Mouse (Mus musculus) hindbrain, embryonic 14.5 days (tissue): ENCODE measurements at regions not wholly inside any gene's neighbourhood (a gene's known extent, or its start where the extent isn't known, plus 50 kb on each side); places are given as distances from the start of the nearest gene placed in this dataset.

Source experiments
- ATAC-seq: fragments of 200-750 bp; cut with Nextera tagmentation; 2 replicates; pipeline ENCODE4 v1.8.0; 2017; ENCODE audit warnings: moderate number of reproducible peaks, mild to moderate bottlenecking, moderate TSS enrichment, moderate library complexity; ENCODE audit not compliant: low FRiP score
- DNase-seq: peaks from one replicate; pipeline ENCODE4 v3.0.0-alpha.2; 2015; ENCODE audit warnings: low spot score
- H3K27ac ChIP-seq: fragments of 300-500 bp; sonication (generic); 2 replicates; pipeline ENCODE4 v1.5.1; 2014; ENCODE audit warnings: mild to moderate bottlenecking, moderate library complexity
- H3K27me3 ChIP-seq: fragments of 300-500 bp; sonication (generic); 2 replicates; pipeline ENCODE4 v1.6.1; 2014; ENCODE audit warnings: mild to moderate bottlenecking, low read length, mixed read lengths; ENCODE audit not compliant: control insufficient read depth, insufficient read depth
- H3K36me3 ChIP-seq: fragments of 300-500 bp; sonication (generic); replicated peaks from 2 replicates; pipeline ENCODE4 v1.6.1; 2014; ENCODE audit not compliant: control insufficient read depth, insufficient read depth
- H3K4me1 ChIP-seq: fragments of 300-500 bp; sonication (generic); replicated peaks from 2 replicates; pipeline ENCODE4 v1.6.1; 2014; ENCODE audit warnings: antibody characterized with exemption, low read length, mixed read lengths; ENCODE audit not compliant: control insufficient read depth, insufficient read depth
- H3K4me2 ChIP-seq: fragments of 300-500 bp; sonication (generic); replicated peaks from 2 replicates; pipeline ENCODE4 v1.6.1; 2014; ENCODE audit warnings: mild to moderate bottlenecking, moderate library complexity
- H3K4me3 ChIP-seq: fragments of 300-500 bp; sonication (generic); replicated peaks from 2 replicates; pipeline ENCODE4 v1.5.1; 2014; ENCODE audit warnings: mild to moderate bottlenecking, low read length
- H3K9ac ChIP-seq: fragments of 300-500 bp; sonication (generic); 2 replicates; pipeline ENCODE4 v1.6.1; 2014
- H3K9me3 ChIP-seq: fragments of 300-500 bp; sonication (generic); 2 replicates; pipeline ENCODE4 v1.6.1; 2016; ENCODE audit warnings: low read length; ENCODE audit not compliant: control insufficient read depth
- WGBS: fragments of 180-500 bp; shearing (Covaris S2); extraction: QIAGEN DNeasy Blood & Tissue Kit; methylation state at CpG from one replicate; pipeline ENCODE4 v1.1.7; 2014; 5-methylcytosine and 5-hydroxymethylcytosine counted together

DNA sequence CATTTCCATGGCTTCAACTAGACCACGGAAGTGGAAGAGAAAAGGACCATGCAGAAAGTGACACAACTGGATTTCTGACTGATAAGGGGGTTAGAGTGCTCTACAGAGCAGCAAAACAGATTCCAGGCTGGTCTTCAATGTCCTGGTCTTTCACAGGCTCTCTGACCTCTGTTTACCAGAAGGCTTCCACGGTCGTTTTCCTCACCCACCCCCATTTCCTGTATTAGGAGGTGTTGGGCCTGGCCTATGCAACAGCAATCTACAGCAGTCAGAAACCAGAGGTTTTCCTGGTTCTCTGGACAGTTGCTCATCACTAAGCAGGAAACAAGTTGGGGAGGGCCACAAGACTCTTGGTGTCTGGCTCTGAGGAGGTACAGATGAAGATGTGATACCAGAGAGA is 148.1 kb upstream of the Cited2 start:
- H3K4me2 ChIP-seq, result no peak overlapping the region
- no peak overlapping the region for H3K9ac ChIP-seq
- no peaks in the 10 kb centered on the region for H3K9me3 ChIP-seq
- DNase-seq (no peak), ATAC-seq (no peak)
- H3K27ac ChIP-seq, result no peak overlapping the region
- no peak overlapping the region for H3K4me3 ChIP-seq
- WGBS, result 76% methylated on average over 3 of the region's 3 CpGs
- no peaks in the 10 kb centered on the region for H3K27me3 ChIP-seq
- H3K36me3 ChIP-seq, result no peaks in the 10 kb centered on the region
- no peaks in the 10 kb centered on the region for H3K4me1 ChIP-seq

DNA sequence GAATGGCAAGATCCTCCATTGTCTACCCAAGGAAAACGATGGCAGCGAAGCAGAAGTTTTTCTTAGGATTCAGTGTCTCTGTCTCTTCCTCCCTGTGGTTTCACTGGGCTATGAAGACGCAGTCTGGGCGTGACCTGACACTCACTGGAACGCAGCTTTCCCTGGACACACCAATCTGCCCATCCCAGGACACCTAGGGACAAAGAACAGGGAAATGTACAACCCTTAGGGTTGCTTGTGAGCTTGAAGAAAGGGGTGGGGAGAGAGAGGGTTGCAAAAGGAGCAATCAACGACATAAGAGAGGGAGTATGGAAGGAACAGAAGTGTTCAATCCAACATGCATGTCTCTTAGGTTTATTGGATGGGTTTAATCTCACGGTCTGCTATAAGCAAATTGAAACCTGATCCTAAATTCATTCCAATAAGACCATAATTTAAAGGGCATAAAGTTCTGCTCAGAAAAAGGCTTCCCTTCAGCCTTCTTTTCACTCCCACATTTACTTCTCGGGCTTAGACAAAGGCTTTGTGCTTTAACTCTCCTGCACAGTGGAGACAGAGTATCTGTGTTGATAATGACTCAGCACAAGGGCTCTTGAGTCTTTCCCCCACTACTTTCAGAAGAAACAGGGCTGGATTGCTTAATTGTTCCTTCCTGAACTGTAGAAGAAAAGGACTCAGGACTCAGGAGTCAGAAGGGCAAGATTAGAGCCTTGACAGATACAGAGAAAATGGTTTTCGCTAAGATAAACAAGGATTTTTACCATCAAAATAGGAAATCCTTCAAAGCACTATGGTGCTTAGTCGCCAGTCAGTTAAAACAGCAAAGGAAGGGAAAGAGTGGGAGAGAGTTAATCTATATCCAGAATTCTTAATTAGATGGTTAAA is 147.3 kb upstream of the Cited2 start:
- H3K27me3 ChIP-seq, result no peaks in the 10 kb centered on the region
- H3K9me3 ChIP-seq, result no peaks in the 10 kb centered on the region
- DNase-seq (no peak), ATAC-seq (no peak)
- no peaks in the 10 kb centered on the region for H3K36me3 ChIP-seq
- H3K4me3 ChIP-seq, result no peak overlapping the region
- H3K4me1 ChIP-seq, result no peaks in the 10 kb centered on the region
- WGBS, result 59% methylated on average over 10 of the region's 10 CpGs
- no peak overlapping the region for H3K9ac ChIP-seq
- no peak overlapping the region for H3K27ac ChIP-seq
- no peak overlapping the region for H3K4me2 ChIP-seq

DNA sequence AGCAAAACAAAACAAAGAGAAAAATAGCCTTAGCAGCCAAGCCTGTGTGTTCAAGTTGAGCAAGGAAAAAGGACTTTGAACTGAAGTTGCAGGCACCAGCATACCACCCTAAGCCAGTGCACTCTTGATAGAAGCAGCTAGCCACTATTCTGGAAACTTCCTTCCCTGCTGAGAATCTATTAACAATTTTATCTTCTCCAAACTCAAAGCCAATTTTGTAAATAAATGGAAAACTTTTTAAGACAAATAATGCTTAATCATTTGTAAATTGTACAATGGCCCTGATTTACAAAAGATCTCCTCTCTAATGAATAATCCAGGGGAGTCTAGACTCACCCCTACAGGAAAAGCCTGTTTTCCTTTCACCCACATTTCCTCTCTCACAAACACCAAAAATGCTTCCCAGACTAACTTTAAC is 146.7 kb upstream of the Cited2 start:
- H3K4me2 ChIP-seq, result no peak overlapping the region
- H3K27ac ChIP-seq, result no peak overlapping the region
- no peaks in the 10 kb centered on the region for H3K27me3 ChIP-seq
- ATAC-seq (no peak), DNase-seq (no peak)
- no peaks in the 10 kb centered on the region for H3K9me3 ChIP-seq
- H3K36me3 ChIP-seq, result no peaks in the 10 kb centered on the region
- H3K4me1 ChIP-seq, result no peaks in the 10 kb centered on the region
- H3K9ac ChIP-seq, result no peak overlapping the region
- H3K4me3 ChIP-seq, result no peak overlapping the region

DNA sequence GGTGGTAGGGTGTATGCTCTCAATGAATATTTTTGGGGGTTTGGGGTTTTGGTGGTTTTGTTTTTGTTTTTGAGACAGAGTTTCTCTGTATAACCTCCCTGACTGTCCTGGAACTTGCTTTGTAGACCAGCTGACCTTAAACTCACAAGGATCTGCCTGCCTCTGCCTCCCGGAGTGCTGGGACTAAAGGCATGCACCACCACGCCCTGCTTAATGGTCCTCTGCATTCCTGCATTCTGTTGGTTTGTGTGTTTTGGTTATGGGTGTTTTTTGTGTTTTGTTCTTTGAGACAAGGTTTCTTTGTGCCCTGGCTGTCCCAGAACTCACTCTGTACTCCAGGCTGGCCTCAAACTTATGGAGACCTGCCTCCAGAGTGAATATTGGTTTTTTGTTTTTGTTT is 143.6 kb upstream of the Cited2 start:
- DNase-seq (no peak), ATAC-seq (no peak)
- Histone ChIP-seq H3K9me3 (no peaks in the 10 kb centered on the region), H3K27ac (no peak overlapping the region), H3K27me3 (no peaks in the 10 kb centered on the region), H3K4me1 (no peaks in the 10 kb centered on the region), H3K36me3 (no peaks in the 10 kb centered on the region), H3K4me3 (no peak overlapping the region), H3K9ac (no peak overlapping the region), H3K4me2 (no peak overlapping the region)
- WGBS, result 78% methylated on average over 2 of the region's 2 CpGs

DNA sequence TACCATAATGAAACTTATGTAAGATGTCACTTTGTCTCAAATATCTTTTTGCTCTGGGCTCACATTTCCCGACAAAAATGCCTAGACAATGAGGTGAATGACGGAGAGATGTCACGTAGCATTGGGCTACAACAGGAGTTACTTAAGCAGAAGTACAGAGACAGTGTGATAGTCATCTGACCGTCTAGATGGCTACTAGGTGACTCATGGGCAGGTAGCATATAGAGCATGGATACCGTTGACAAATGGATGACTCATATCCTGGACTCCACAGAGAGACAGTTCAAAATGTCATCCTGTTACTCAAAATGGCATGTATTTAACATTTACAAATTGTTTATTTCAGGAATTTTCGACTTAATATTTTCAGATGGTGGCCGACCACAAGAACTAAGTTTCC is 138.2 kb upstream of the Cited2 start:
- 94% methylated on average over 7 of the region's 7 CpGs for WGBS
- no peaks in the 10 kb centered on the region for H3K4me1 ChIP-seq
- no peak for ATAC-seq

DNA sequence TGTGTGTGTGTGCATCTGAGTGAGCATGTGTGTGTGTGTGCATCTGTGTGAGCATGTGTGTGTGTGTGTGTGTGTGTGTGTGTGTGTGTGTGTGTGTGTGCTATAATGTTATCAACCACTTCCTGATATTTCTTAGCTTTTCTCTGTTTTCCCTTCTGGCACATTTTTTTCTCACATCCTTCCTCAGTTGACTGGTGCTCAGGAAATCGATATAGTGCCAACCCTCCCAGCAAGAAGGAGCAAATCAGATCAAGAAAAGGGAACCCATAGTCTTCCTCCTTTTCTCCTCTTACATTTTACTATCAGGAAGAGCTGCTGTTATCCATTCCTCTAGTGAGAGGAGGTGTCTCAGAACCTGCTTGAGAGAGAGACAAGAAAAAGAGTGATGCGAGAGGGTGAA is 136.1 kb upstream of the Cited2 start:
- ATAC-seq (no peak), DNase-seq (no peak)
- 94% methylated on average over 2 of the region's 2 CpGs for WGBS
- Histone ChIP-seq H3K9ac (no peak overlapping the region), H3K4me1 (no peaks in the 10 kb centered on the region), H3K4me2 (no peak overlapping the region), H3K27me3 (no peaks in the 10 kb centered on the region), H3K9me3 (no peaks in the 10 kb centered on the region), H3K4me3 (no peak overlapping the region), H3K27ac (no peak overlapping the region), H3K36me3 (no peaks in the 10 kb centered on the region)

More for the DNA sequence above, 138.2 kb upstream of the Cited2 start:
- Histone ChIP-seq H3K27me3 (no peaks in the 10 kb centered on the region), H3K27ac (no peak overlapping the region), H3K4me3 (no peak overlapping the region), H3K9me3 (no peaks in the 10 kb centered on the region), H3K4me2 (no peak overlapping the region), H3K9ac (no peak overlapping the region), H3K36me3 (no peaks in the 10 kb centered on the region)
- no peak for DNase-seq

DNA sequence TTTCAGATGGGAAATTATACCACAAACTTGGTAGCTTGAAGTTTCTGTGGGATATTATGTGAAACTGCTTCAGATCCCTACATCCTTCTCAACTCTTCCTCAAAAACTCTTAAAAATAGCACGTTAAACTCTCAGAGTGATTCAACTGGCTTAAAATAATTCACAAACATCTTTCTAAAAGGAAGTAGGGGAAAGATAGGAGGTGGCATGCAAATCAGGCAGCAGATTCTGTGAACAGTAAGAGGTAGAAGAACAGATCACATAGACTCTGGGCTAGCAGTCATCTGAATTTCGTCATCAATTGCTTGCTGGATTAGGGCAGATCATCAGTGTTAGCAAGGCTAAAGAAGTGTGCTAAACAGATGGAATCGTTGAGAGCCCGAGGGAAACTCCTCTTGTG is 133.9 kb upstream of the Cited2 start:
- no peaks in the 10 kb centered on the region for H3K27me3 ChIP-seq
- H3K9me3 ChIP-seq, result no peaks in the 10 kb centered on the region
- ATAC-seq (no peak), DNase-seq (no peak)
- H3K4me3 ChIP-seq, result no peak overlapping the region
- no peak overlapping the region for H3K9ac ChIP-seq
- H3K27ac ChIP-seq, result no peak overlapping the region
- no peaks in the 10 kb centered on the region for H3K36me3 ChIP-seq
- no peak overlapping the region for H3K4me2 ChIP-seq
- H3K4me1 ChIP-seq, result no peaks in the 10 kb centered on the region
- 92% methylated on average over 4 of the region's 4 CpGs for WGBS

DNA sequence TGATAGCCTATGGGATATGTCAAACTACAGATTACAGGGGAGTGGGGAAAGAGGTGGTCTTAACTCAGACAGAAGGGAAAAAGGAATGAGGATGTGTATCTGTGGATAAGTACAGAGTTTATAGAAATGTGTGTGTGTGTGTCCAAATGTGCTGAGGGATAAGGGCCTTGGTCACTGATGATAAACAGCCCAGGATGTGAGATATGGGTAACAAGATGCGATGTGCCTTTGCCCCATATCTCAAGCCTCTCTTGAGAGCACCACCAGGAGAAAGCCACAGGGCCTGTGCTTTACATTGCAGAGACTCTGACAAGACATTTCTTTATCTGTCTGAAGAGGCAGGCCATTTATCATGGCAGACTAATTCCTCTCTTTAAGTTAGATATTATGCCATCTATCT is 132.8 kb upstream of the Cited2 start:
- Histone ChIP-seq H3K4me3 (no peak overlapping the region), H3K4me1 (no peaks in the 10 kb centered on the region), H3K27me3 (no peaks in the 10 kb centered on the region), H3K27ac (no peak overlapping the region), H3K9me3 (no peaks in the 10 kb centered on the region), H3K36me3 (no peaks in the 10 kb centered on the region), H3K4me2 (no peak overlapping the region), H3K9ac (no peak overlapping the region)
- WGBS, result 97% methylated on average over 1 of the region's 1 CpGs
- DNase-seq (no peak), ATAC-seq (no peak)

DNA sequence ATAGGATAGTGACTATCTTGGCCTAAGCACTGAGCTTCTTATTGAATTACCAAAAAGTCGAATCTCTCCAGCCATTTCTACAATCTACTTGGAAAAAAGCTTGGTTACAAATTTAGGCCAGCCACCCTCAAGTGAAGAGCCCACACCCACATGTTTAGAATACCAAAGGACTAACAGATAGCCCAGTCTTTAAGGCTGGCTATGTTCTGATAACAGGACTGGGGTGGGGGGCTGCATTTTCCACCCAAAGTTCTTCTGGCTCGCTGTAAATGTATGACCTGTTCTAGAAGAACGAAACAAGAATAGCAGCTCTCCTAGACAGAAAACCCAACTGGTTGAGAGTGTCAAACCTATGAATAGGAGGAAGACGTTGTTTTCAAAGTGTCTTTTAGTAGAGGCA is 130.6 kb upstream of the Cited2 start:
- Histone ChIP-seq H3K4me2 (no peak overlapping the region), H3K4me1 (no peaks in the 10 kb centered on the region), H3K36me3 (no peaks in the 10 kb centered on the region), H3K27ac (no peak overlapping the region), H3K9ac (no peak overlapping the region), H3K4me3 (no peak overlapping the region), H3K9me3 (no peaks in the 10 kb centered on the region), H3K27me3 (no peaks in the 10 kb centered on the region)
- WGBS, result 92% methylated on average over 4 of the region's 4 CpGs
- no peak for DNase-seq
- no peak for ATAC-seq

DNA sequence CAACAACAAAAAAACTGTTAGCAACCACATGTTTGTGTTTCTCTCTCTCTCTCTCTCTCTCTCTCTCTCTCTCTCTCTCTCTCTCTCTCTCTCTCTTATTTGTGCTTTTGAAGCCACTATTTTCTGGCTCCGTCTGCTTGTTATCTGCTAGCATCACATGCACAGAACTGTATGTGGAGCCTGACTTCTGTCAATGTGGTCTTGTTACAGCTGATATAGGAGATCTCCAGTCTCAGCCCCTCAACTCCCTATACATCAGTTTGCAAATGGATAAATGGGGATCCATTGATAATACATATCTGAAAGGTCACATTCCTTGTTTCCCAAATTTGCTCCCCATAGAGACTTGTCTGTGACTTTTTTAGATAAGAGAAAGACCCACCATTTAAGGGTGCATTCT is 126.9 kb upstream of the Cited2 start:
- no peak overlapping the region for H3K4me3 ChIP-seq
- no peak overlapping the region for H3K27ac ChIP-seq
- H3K9me3 ChIP-seq, result no peaks in the 10 kb centered on the region
- whole genome bisulfite sequencing, result 84% methylated on average over 1 of the region's 1 CpGs
- H3K4me1 ChIP-seq, result peaks cover 4% of the 10 kb centered on the region; the same call in 1 of the 2 replicates
- ATAC-seq, result no peak
- H3K9ac ChIP-seq, result no peak overlapping the region
- no peaks in the 10 kb centered on the region for H3K36me3 ChIP-seq
- no peaks in the 10 kb centered on the region for H3K27me3 ChIP-seq
- DNase-seq, result no peak
- H3K4me2 ChIP-seq, result no peak overlapping the region
